Mouse (Mus musculus) lung, postnatal 0 days (tissue): Measurements from ENCODE around the gene Gpsm3. TPM values are rescaled to one million over a fixed set of nuclear protein-coding genes. Genes with fewer than 3 reads are reported as not detected.
A peak's percentile ranks its signal among the peaks of the same experiment; 100 is the strongest.

Experiments
- ATAC-seq: fragments of 200-750 bp; cut with Nextera tagmentation; 2 replicates; pipeline ENCODE4 v1.8.0; 2017; ENCODE audit warnings: moderate library complexity
- DNase-seq: peaks from one replicate; pipeline ENCODE4 v3.0.0-alpha.2; 2016; ENCODE audit warnings: low spot score
- H3K27ac ChIP-seq: fragments of 300-500 bp; sonication (generic); 2 replicates; pipeline ENCODE4 v1.5.1; 2014; ENCODE audit warnings: antibody characterized with exemption, mild to moderate bottlenecking, low read length, mixed read lengths
- H3K27me3 ChIP-seq: fragments of 300-500 bp; sonication (generic); replicated peaks from 2 replicates; pipeline ENCODE4 v1.6.1; 2014; ENCODE audit warnings: low read length, mixed read lengths; ENCODE audit not compliant: insufficient read depth
- H3K36me3 ChIP-seq: fragments of 300-500 bp; sonication (generic); 2 replicates; pipeline ENCODE4 v1.6.1; 2014; ENCODE audit warnings: low read length, mixed read lengths; ENCODE audit not compliant: insufficient read depth
- H3K4me1 ChIP-seq: fragments of 300-500 bp; sonication (generic); 2 replicates; pipeline ENCODE4 v1.6.1; 2014; ENCODE audit warnings: antibody characterized with exemption, low read depth, low read length, mixed read lengths; ENCODE audit not compliant: insufficient read depth
- H3K4me2 ChIP-seq: fragments of 300-500 bp; sonication (generic); replicated peaks from 2 replicates; pipeline ENCODE4 v1.6.1; 2014; ENCODE audit warnings: low read depth, mild to moderate bottlenecking, low read length, moderate library complexity, mixed read lengths
- H3K4me3 ChIP-seq: fragments of 300-500 bp; sonication (generic); 2 replicates; pipeline ENCODE4 v1.5.1; 2014; ENCODE audit warnings: low read depth, low read length
- H3K9ac ChIP-seq: fragments of 300-500 bp; sonication (generic); replicated peaks from 2 replicates; pipeline ENCODE4 v1.6.1; 2014; ENCODE audit warnings: low read depth, mild to moderate bottlenecking
- H3K9me3 ChIP-seq: fragments of 300-500 bp; sonication (generic); 2 replicates; pipeline ENCODE4 v1.6.1; 2016; ENCODE audit warnings: low read length, mixed read lengths
- CTCF ChIP-seq: IDR thresholded peaks from 2 replicates; pipeline ENCODE4 v1.5.1; 2016; ENCODE audit warnings: antibody characterized with exemption, mild to moderate bottlenecking
- EP300 ChIP-seq: IDR thresholded peaks from 2 replicates; pipeline ENCODE4 v1.6.1; 2016; ENCODE audit warnings: antibody characterized with exemption, mild to moderate bottlenecking, control low read depth
- WGBS: fragments of 180-500 bp; shearing (Covaris S2); extraction: QIAGEN DNeasy Blood & Tissue Kit; methylation state at CpG from one replicate; pipeline ENCODE4 v1.1.7; 2014; 5-methylcytosine and 5-hydroxymethylcytosine counted together
- polyA plus RNA-seq: library from polyadenylated mRNA; unstranded; fragments of >200 nt; fragmentation: Nextera tagmentation; extraction: Ambion mirVana; gene quantifications from 2 replicates; pipeline ENCODE4 v1.2.1, GENCODE M21; 2015

The Gpsm3 gene
- polyA plus RNA-seq, 1 experiment from 2014 or later, result 41.0 TPM

DNA sequence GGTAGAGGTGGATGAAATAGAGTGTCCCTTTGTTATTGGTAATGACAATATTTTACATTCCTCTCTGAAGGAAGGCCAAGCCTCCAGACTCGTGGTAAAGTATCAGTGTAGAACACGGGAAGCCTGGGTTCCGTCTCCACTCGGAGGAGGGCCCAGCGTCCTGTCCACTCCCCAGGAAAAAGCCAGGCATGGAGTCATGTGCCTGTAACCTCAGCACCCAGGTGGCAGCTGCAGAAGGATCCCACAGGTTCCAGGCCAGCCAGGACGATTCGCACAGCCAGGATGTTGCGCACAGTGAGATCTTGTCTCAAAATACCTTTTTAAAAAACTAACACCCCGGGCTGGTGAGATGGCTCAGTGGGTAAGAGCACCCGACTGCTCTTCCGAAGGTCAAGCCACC, 26.3 kb upstream of the Gpsm3 start:
- Histone ChIP-seq H3K4me1 (no peaks in the 10 kb centered on the region), H3K4me2 (no peak overlapping the region), H3K27ac (no peak overlapping the region), H3K36me3 (no peaks in the 10 kb centered on the region), H3K4me3 (no peak overlapping the region), H3K9ac (no peak overlapping the region), H3K9me3 (no peaks in the 10 kb centered on the region), H3K27me3 (no peaks in the 10 kb centered on the region)
- 59% methylated on average over 11 of the region's 11 CpGs for WGBS
- TF ChIP-seq EP300 (no peak), CTCF (no peak)
- DNase-seq (no peak), ATAC-seq (no peak)

DNA sequence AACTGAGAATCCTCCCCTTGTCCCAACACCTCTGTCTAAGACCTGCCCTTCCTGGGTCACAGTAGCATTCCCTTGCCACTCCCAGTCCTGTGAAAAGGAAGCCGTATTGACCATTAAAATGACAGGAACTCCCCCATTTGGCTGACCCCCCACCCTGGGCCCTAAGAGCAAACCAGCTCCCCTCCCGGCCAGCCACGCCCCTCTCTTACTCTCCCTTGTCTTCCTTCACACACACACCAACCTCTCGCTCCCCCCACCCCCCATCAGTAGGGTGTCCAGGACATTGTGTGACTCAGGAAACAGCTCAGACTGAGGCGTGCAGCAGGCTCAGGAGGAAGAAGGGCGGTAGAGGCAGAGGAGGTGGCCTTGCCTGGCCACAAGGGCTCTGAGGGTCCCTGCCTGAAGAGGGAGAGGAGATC, 25.6 kb upstream of the Gpsm3 start, which contains the start of gene Notch4:
Gene Notch4, plus strand, starts transcription at position 266 of the 419 bp plus-strand sequence.
- Histone ChIP-seq H3K36me3 (no peaks in the 10 kb centered on the region), H3K9ac (peak within 1 kb of the TSS; percentile 35; the same call in 1 of the 2 replicates), H3K27me3 (no peaks in the 10 kb centered on the region), H3K27ac (peak within 1 kb of the TSS; percentile 95), H3K4me2 (peak within 1 kb of the TSS; percentile 51), H3K9me3 (no peaks in the 10 kb centered on the region), H3K4me3 (peak within 1 kb of the TSS; percentile 29), H3K4me1 (no peaks in the 10 kb centered on the region)
- WGBS, result 7% methylated on average over 6 of the region's 6 CpGs
- TF ChIP-seq EP300, result peak; percentile 78
- peak; percentile 41 for TF ChIP-seq CTCF
- DNase-seq (peak; percentile 77), ATAC-seq (peak; percentile 87)

- Histone ChIP-seq H3K4me1 (no peaks in the 10 kb centered on the region), H3K36me3 (no peaks in the 10 kb centered on the region), H3K9me3 (no peaks in the 10 kb centered on the region), H3K27ac (peak overlapping the region; percentile 95), H3K4me3 (peak overlapping the region; percentile 29), H3K9ac (0 out of 2 replicates have a peak overlapping the region, but pooled peaks have one; percentile 35), H3K4me2 (peak overlapping the region; percentile 51), H3K27me3 (no peaks in the 10 kb centered on the region)
- ATAC-seq, result peak; percentile 72
- peak; percentile 76 for DNase-seq
- TF ChIP-seq EP300 (peak; percentile 76), CTCF (no peak)
- WGBS, result 15% methylated on average over 3 of the region's 3 CpGs
These were observed 24.8 kb upstream of the Gpsm3 start for GRCm38 (mm10) chr17:34564796-34565195.

DNA sequence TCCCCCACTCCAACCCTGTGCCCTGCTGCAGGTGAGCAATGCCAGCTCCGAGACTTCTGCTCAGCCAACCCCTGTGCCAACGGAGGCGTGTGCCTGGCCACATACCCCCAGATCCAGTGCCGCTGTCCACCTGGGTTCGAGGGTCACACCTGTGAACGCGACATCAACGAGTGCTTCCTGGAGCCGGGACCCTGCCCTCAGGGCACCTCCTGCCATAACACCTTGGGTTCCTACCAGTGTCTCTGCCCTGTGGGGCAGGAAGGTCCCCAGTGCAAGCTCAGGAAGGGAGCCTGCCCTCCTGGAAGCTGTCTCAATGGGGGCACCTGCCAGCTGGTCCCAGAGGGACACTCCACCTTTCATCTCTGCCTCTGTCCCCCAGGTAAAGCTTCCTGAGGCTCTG, 22.3 kb upstream of the Gpsm3 start:
- Histone ChIP-seq H3K27me3 (no peaks in the 10 kb centered on the region), H3K27ac (no peak overlapping the region), H3K9ac (no peak overlapping the region), H3K9me3 (no peaks in the 10 kb centered on the region), H3K4me1 (no peaks in the 10 kb centered on the region), H3K36me3 (no peaks in the 10 kb centered on the region), H3K4me2 (no peak overlapping the region), H3K4me3 (no peak overlapping the region)
- 63% methylated on average over 7 of the region's 9 CpGs for WGBS
- ATAC-seq, result no peak
- TF ChIP-seq EP300, result no peak
- no peak for TF ChIP-seq CTCF
- no peak for DNase-seq

GRCm38 (mm10) chr17:34568421-34568820, 21.2 kb upstream of the Gpsm3 start:
- no peaks in the 10 kb centered on the region for H3K36me3 ChIP-seq
- DNase-seq (no peak), ATAC-seq (no peak)
- no peak overlapping the region for H3K4me3 ChIP-seq
- H3K4me1 ChIP-seq, result no peaks in the 10 kb centered on the region
- no peaks in the 10 kb centered on the region for H3K9me3 ChIP-seq
- no peak overlapping the region for H3K27ac ChIP-seq
- H3K27me3 ChIP-seq, result no peaks in the 10 kb centered on the region
- no peak overlapping the region for H3K4me2 ChIP-seq
- WGBS, result 66% methylated on average over 11 of the region's 13 CpGs
- no peak for TF ChIP-seq EP300
- no peak for TF ChIP-seq CTCF
- H3K9ac ChIP-seq, result no peak overlapping the region

GRCm38 (mm10) chr17:34569919-34570318, 19.7 kb upstream of the Gpsm3 start:
- TF ChIP-seq CTCF (no peak), EP300 (no peak)
- Histone ChIP-seq H3K36me3 (no peaks in the 10 kb centered on the region), H3K9ac (no peak overlapping the region), H3K4me2 (no peak overlapping the region), H3K27ac (no peak overlapping the region), H3K27me3 (no peaks in the 10 kb centered on the region), H3K4me1 (no peaks in the 10 kb centered on the region), H3K9me3 (no peaks in the 10 kb centered on the region), H3K4me3 (no peak overlapping the region)
- no peak for ATAC-seq
- no peak for DNase-seq
- WGBS, result 61% methylated on average over 4 of the region's 4 CpGs

- no peaks in the 10 kb centered on the region for H3K27me3 ChIP-seq
- 20% methylated on average over 5 of the region's 5 CpGs for WGBS
- ATAC-seq, result no peak
- no peak for DNase-seq
- no peak overlapping the region for H3K9ac ChIP-seq
- H3K9me3 ChIP-seq, result no peaks in the 10 kb centered on the region
- H3K27ac ChIP-seq, result no peak overlapping the region
- no peak overlapping the region for H3K4me3 ChIP-seq
- no peak overlapping the region for H3K4me2 ChIP-seq
- H3K36me3 ChIP-seq, result no peaks in the 10 kb centered on the region
- no peak for TF ChIP-seq EP300
- peak; percentile 73 for TF ChIP-seq CTCF
- H3K4me1 ChIP-seq, result no peaks in the 10 kb centered on the region
These were observed 17.7 kb upstream of the Gpsm3 start for GRCm38 (mm10) chr17:34571875-34572274.
